Mouse (Mus musculus): ENCODE data around the gene Ptpn22.

Gene Ptpn22

GRCm38 (mm10) chr3:103944794-103945562, 85.4 kb downstream of the Ptpn22 start:
- DNase-seq, result no peak

GRCm38 (mm10) chr3:103948666-103949065, 89.1 kb downstream of the Ptpn22 start:
- DNase-seq, result no peak

GRCm38 (mm10) chr3:103960622-103961021, 101.0 kb downstream of the Ptpn22 start:
- DNase-seq, result no peak

Data from kidney, adult 18-20 months (tissue).